Mouse (Mus musculus) hindbrain, embryonic 13.5 days (tissue): ENCODE results near the gene Lxn. TPM values are rescaled to one million over a fixed set of nuclear protein-coding genes. Genes with fewer than 3 reads are reported as not detected.

Source experiments
- ATAC-seq: fragments of 200-750 bp; cut with Nextera tagmentation; 2 replicates; pipeline ENCODE4 v1.8.0; 2017; ENCODE audit warnings: moderate TSS enrichment; ENCODE audit not compliant: low FRiP score
- H3K27ac ChIP-seq: fragments of 300-500 bp; sonication (generic); 2 replicates; pipeline ENCODE4 v1.5.1; 2015; ENCODE audit warnings: inconsistent platforms, mild to moderate bottlenecking, moderate library complexity
- H3K27me3 ChIP-seq: fragments of 300-500 bp; sonication (generic); 2 replicates; pipeline ENCODE4 v1.6.1; 2015; ENCODE audit warnings: mild to moderate bottlenecking, inconsistent platforms
- H3K36me3 ChIP-seq: fragments of 300-500 bp; sonication (generic); 2 replicates; pipeline ENCODE4 v1.6.1; 2015; ENCODE audit warnings: mild to moderate bottlenecking, inconsistent platforms
- H3K4me1 ChIP-seq: fragments of 300-500 bp; sonication (generic); replicated peaks from 2 replicates; pipeline ENCODE4 v1.6.1; 2015; ENCODE audit warnings: inconsistent platforms
- H3K4me2 ChIP-seq: fragments of 300-500 bp; sonication (generic); 2 replicates; pipeline ENCODE4 v1.6.1; 2015; ENCODE audit warnings: inconsistent platforms, mild to moderate bottlenecking, moderate library complexity
- H3K4me3 ChIP-seq: fragments of 300-500 bp; sonication (generic); 2 replicates; pipeline ENCODE4 v1.5.1; 2015; ENCODE audit warnings: mild to moderate bottlenecking, inconsistent platforms
- H3K9ac ChIP-seq: fragments of 300-500 bp; sonication (generic); 2 replicates; pipeline ENCODE4 v1.6.1; 2015; ENCODE audit warnings: mild to moderate bottlenecking, inconsistent platforms
- H3K9me3 ChIP-seq: fragments of 300-500 bp; sonication (generic); 2 replicates; pipeline ENCODE4 v1.6.1; 2016; ENCODE audit warnings: inconsistent platforms
- WGBS: fragments of 180-500 bp; shearing (Covaris S2); methylation state at CpG from one replicate; pipeline ENCODE4 v1.1.7; 2015; 5-methylcytosine and 5-hydroxymethylcytosine counted together
- polyA plus RNA-seq: library from polyadenylated mRNA; unstranded; fragments of >200 nt; fragmentation: Nextera tagmentation; extraction: Ambion mirVana; gene quantifications from 2 replicates; pipeline ENCODE4 v1.2.1, GENCODE M21; 2015

The Lxn gene
- polyA plus RNA-seq, 1 experiment from 2014 or later = 227 TPM

DNA sequence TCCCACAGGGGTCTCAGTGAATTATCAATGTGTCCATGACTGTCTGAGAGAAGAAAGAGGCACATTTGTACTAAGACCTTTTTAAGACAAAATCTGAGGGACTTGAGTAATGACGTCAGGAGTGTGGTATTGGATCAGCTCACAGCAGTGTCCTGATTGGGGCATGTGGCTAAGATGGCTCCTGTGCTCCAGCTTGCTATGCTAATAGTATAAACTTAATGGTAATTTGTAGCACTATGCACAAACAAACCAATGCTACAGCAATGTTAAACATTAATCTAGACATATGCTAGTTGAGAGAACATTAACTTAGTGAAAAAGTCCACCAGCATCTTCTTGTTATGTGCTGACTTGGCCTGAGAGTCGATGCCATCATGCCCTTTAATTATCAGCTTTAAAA lies 21.5 kb upstream of the Lxn start:
- Histone ChIP-seq H3K27ac (no peak overlapping the region), H3K4me2 (no peak overlapping the region), H3K9me3 (no peaks in the 10 kb centered on the region), H3K4me1 (no peaks in the 10 kb centered on the region), H3K27me3 (no peaks in the 10 kb centered on the region), H3K9ac (no peak overlapping the region), H3K4me3 (no peak overlapping the region), H3K36me3 (no peaks in the 10 kb centered on the region)
- WGBS = 94% methylated on average over 2 of the region's 2 CpGs
- no peak for ATAC-seq

DNA sequence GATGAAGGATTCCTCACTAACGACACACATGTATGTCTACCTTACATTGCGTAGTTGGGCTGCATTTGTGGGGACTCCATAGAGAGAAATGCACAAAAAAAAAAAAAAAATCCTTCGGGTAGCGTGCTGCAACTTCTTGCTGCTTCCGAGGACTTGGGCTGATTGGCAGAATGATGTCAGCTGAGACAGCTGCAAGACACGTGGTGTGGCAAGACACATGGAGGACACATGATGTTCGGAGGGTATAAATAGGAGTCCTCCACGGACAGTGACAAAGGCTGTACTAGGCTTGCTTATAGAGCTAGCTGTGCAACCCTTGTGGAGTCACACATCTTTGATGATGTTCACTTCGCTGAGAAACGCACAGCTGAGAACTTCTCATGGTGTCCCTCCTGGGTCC lies 18.7 kb upstream of the Lxn start:
- Histone ChIP-seq H3K27ac (no peak overlapping the region), H3K27me3 (no peaks in the 10 kb centered on the region), H3K4me1 (no peaks in the 10 kb centered on the region), H3K4me3 (no peak overlapping the region), H3K36me3 (peaks cover 9% of the 10 kb centered on the region; the same call in 1 of the 2 replicates), H3K4me2 (no peak overlapping the region), H3K9me3 (no peaks in the 10 kb centered on the region), H3K9ac (no peak overlapping the region)
- 94% methylated on average over 10 of the region's 10 CpGs for WGBS
- ATAC-seq = no peak

DNA sequence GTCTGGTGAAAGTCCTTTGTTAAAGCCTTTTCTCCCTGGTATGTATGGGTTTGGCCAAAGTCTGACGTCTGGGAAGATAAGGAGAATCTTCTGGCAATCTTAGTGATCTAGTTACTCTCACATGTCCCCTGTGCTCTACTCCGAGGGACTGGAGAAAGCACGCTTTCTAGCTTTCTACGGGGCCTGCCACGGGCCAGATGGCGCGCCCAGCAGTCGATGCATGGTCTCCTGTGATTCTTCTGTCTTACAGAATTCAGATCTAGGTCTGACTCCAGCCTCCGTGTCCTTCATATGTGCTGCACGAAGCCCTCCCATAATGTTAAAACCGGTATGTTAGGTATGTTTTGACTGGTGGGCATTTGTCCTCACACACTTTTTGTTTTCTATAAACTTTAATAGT lies 16.1 kb upstream of the Lxn start:
- peaks cover 29% of the 10 kb centered on the region for H3K36me3 ChIP-seq
- no peak overlapping the region for H3K27ac ChIP-seq
- no peaks in the 10 kb centered on the region for H3K27me3 ChIP-seq
- H3K4me3 ChIP-seq = no peak overlapping the region
- no peak for ATAC-seq
- no peaks in the 10 kb centered on the region for H3K9me3 ChIP-seq
- no peak overlapping the region for H3K9ac ChIP-seq
- no peaks in the 10 kb centered on the region for H3K4me1 ChIP-seq
- no peak overlapping the region for H3K4me2 ChIP-seq
- WGBS = 93% methylated on average over 11 of the region's 11 CpGs

DNA sequence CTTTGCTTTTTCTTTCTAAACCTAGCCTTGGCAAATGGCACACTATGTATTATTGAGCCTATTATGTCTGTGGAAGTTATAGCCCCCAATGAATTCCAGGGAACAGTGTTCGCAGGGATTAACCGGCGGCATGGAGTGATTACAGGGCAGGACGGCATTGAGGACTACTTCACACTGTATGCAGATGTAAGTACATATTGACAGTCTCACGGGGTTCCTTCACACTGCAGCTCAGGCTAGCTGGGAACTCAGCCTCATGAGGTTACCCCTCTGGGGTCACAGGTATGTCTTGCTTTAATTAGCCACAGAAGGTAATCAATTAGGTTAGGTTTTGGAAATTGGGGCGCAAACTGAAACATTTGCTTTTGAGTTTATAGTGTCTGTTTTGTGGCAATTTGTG lies 9.7 kb upstream of the Lxn start:
- Histone ChIP-seq H3K9ac (no peak overlapping the region), H3K4me2 (no peak overlapping the region), H3K27ac (no peak overlapping the region), H3K4me1 (no peaks in the 10 kb centered on the region), H3K36me3 (peaks cover 35% of the 10 kb centered on the region), H3K4me3 (no peak overlapping the region), H3K27me3 (no peaks in the 10 kb centered on the region), H3K9me3 (no peaks in the 10 kb centered on the region)
- ATAC-seq = no peak
- WGBS = 88% methylated on average over 6 of the region's 6 CpGs

DNA sequence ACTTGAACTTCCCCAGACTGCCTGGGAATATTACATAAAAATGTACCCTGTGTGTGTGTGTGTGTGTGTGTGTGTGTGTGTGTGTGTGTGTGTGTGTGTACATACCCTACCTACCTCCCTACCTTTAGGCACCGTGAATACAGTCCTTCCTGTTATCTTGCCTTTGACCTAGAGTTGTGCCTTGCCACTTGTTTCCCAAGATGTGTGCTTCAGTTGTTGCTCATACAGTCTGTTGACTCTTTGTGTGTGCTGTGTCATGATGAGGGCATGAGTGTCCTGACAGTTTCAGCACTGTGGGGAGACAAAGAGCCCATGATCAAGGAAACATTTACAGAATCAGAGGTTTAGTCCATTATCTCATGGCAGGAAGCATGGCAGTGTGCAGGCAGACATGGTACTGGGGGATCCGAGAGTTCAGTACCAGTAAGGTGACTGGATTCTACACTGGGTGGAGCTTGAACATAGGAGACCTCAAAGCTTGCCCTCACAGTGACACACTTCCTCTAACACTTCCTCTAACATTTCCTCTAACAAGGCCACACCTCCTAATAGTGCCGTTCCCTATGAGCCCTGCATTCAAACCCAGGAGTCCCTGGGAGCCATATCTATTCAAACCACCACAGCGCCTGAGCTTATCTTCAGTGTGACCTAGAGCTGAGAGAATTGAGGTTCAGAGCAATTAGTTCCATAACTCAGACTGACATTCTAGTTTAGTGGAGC lies 7.8 kb upstream of the Lxn start:
- Histone ChIP-seq H3K4me2 (no peak overlapping the region), H3K4me1 (no peaks in the 10 kb centered on the region), H3K9me3 (no peaks in the 10 kb centered on the region), H3K27me3 (no peaks in the 10 kb centered on the region), H3K36me3 (peaks cover 43% of the 10 kb centered on the region), H3K9ac (no peak overlapping the region), H3K4me3 (no peak overlapping the region), H3K27ac (no peak overlapping the region)
- ATAC-seq = no peak
- 90% methylated on average over 4 of the region's 4 CpGs for WGBS

DNA sequence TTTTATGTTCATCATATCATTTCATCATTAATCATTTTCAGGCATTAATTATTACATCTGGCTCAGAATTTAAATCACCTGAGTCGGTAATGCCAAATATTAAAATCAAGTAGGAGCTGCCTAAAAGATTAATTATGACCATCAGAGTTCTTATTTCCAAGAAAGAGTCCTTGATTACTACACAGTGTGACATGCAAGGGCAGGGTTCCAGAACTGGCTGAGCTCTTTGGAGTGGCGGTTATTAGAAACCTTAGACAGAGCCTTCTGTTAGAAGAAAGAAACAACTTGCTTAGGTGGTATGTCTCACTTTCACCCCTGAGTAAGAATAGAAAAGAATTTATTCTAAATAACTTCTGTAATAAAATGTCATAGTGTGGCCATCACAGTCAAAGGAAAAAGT lies 3.6 kb upstream of the Lxn start:
- no peak for ATAC-seq

DNA sequence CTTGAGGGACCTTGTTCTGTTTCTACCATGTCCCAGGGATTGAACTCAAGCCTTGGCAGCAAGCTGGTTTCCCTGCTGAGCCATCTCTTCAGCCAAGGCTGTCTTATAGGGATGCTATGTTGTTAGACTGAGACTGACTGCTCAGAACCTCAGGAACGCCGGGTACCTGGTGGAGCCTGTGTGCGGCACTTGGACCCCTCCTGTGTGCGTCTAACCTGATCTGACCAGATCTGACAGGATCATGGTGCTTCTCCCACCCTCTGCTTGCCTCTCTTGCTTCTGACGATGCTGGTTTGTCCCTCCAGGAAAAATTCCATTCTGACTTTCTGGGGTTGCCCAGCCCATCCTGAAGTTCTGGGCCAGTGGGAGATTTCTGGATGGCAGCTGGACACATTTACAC lies 2.9 kb upstream of the Lxn start:
- 96% methylated on average over 5 of the region's 5 CpGs for WGBS
- H3K27ac ChIP-seq = no peak overlapping the region
- no peak overlapping the region for H3K4me2 ChIP-seq
- H3K36me3 ChIP-seq = peaks cover 20% of the 10 kb centered on the region
- no peak for ATAC-seq
- H3K27me3 ChIP-seq = no peaks in the 10 kb centered on the region
- H3K4me3 ChIP-seq = no peak overlapping the region
- no peak overlapping the region for H3K9ac ChIP-seq
- peaks cover 19% of the 10 kb centered on the region for H3K4me1 ChIP-seq
- H3K9me3 ChIP-seq = no peaks in the 10 kb centered on the region

More for the DNA sequence above, 3.6 kb upstream of the Lxn start:
- Histone ChIP-seq H3K36me3 (peaks cover 20% of the 10 kb centered on the region), H3K27me3 (no peaks in the 10 kb centered on the region), H3K9ac (no peak overlapping the region), H3K27ac (no peak overlapping the region), H3K4me3 (no peak overlapping the region), H3K4me1 (peaks cover 16% of the 10 kb centered on the region), H3K4me2 (no peak overlapping the region), H3K9me3 (no peaks in the 10 kb centered on the region)
- WGBS = 86% methylated on average over 2 of the region's 2 CpGs

DNA sequence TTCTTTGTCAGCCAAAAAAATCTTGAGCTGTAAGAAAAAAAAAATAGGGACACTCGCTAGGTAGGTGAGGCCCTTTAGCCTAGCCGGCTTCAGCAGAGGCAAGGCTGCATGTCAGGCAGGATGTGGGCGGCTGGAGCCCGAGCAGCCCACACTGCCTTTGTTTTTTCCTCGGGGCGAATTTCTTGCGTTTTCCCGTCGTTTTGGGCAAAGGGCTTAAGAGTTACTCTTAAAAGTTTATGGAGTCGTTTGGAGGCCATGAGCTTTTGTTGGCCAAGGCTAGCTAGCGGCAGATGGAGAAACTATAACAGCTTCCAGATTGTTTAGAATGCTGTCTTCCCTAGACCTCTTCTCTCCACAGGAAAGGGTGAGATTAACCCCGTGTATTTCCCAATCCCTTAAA lies 725 bp downstream of the Lxn start:
- Histone ChIP-seq H3K36me3 (peaks cover 29% of the 10 kb centered on the region), H3K4me3 (peak overlapping the region; percentile 63), H3K27me3 (no peaks in the 10 kb centered on the region), H3K4me2 (peak overlapping the region; percentile 86), H3K9me3 (no peaks in the 10 kb centered on the region), H3K27ac (peak overlapping the region; percentile 83), H3K9ac (peak overlapping the region; percentile 86), H3K4me1 (peaks cover 27% of the 10 kb centered on the region)
- ATAC-seq = no peak
- 4% methylated on average over 12 of the region's 12 CpGs for WGBS

DNA sequence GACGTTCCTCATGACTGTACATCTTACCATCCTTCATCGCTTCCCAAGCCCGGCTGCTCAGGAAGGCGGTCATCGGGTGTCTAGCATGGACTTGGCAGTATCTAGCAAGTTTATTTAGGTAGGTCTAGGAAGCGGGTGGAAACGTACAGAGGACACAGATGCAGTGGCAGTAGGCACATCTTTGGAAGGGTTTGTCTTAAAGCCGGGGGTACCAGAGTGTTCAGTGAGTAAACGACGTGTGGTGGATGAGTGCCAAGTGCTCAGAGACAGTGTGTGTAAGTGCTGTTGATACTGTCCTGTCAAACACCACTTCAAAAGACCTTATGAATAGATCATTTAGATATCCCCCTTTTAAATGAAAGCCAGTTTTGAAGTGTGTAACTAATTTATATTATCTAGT lies 1.1 kb downstream of the Lxn start:
- H3K27me3 ChIP-seq = no peaks in the 10 kb centered on the region
- H3K4me3 ChIP-seq = peak overlapping the region; percentile 63
- ATAC-seq = no peak
- no peaks in the 10 kb centered on the region for H3K9me3 ChIP-seq
- WGBS = 51% methylated on average over 10 of the region's 10 CpGs
- peaks cover 27% of the 10 kb centered on the region for H3K4me1 ChIP-seq
- peak overlapping the region; percentile 86 for H3K9ac ChIP-seq
- peaks cover 29% of the 10 kb centered on the region for H3K36me3 ChIP-seq
- peak overlapping the region; percentile 48; the same call in 1 of the 2 replicates for H3K27ac ChIP-seq
- H3K4me2 ChIP-seq = peak overlapping the region; percentile 86

DNA sequence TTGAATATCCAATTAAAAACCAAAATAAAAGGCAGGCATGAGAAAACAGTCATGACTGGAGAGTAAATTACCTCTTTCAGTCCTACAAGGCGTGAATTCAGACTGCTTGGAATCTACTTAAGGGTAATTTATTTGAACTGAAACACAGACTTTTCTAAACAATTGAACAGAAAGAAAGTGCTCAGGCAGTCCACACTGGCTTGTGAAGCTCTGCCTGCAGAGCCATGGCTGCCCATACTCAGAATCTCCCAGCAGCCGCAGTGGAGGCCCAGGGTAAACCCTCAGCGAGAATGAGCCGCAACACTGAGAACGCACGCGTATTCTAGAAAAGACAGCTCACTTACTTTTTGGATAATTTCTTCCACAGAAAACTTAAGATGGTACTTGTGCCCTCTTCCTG lies 1.7 kb downstream of the Lxn start:
- WGBS = 75% methylated on average over 7 of the region's 7 CpGs
- H3K9me3 ChIP-seq = no peaks in the 10 kb centered on the region
- peak overlapping the region; percentile 86 for H3K9ac ChIP-seq
- no peak for ATAC-seq
- no peaks in the 10 kb centered on the region for H3K27me3 ChIP-seq
- H3K4me3 ChIP-seq = peak overlapping the region; percentile 63
- peak overlapping the region; percentile 48; the same call in 1 of the 2 replicates for H3K27ac ChIP-seq
- H3K4me2 ChIP-seq = peak overlapping the region; percentile 86
- peaks cover 27% of the 10 kb centered on the region for H3K4me1 ChIP-seq
- peaks cover 33% of the 10 kb centered on the region for H3K36me3 ChIP-seq

DNA sequence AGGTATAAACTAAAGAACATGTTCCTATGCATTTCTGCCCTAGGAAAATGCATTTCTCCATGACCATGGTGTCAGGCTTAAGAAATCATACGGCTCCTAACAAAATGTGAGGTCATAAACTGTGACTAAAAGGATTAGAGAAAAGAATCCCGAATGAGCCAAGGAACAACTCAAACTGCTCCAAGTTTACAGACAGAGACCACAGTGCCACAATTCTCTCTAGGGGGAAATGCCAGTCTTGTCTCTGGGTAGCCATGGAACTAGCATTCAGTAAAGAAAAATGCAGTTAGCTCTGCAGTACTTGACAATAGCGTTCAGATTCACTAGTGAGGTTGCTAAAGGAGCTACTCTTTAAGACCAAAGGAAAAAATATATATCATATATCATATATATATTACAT lies 3.8 kb downstream of the Lxn start:
- H3K9me3 ChIP-seq = no peaks in the 10 kb centered on the region
- ATAC-seq = no peak
- 56% methylated on average over 3 of the region's 3 CpGs for WGBS

DNA sequence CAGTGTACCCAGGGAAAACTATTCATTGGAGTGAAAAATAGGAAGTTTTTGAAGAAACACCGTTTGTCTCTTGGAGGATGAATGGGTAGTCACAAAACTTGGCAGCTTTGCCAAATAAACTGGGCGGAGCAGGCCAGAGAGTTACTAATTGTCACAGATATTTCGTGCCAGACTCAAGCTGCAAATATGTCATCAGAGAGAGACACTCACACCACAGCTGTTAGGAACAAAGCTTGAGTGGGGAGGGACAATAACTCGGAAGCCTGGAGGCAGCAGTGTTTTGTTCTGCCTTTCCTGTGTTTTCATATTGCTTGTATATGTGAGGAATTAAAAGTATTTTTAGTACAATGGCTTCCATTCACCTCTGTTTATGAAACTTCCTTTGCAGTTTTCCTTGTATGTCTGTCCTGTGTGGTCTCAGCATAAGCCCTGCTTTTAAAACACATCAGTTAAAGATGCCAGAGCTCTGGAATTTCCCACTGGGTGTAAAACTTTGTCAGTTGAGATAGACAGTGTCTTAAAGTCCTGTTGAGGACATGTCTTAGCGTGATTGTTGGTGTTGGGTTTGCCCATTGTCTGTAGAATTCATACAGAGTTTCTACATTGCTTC lies 13.0 kb downstream of the Lxn start:
- no peak for ATAC-seq
- no peak overlapping the region for H3K4me3 ChIP-seq
- H3K4me2 ChIP-seq = no peak overlapping the region
- H3K9me3 ChIP-seq = no peaks in the 10 kb centered on the region
- no peak overlapping the region for H3K27ac ChIP-seq
- peaks cover 76% of the 10 kb centered on the region for H3K36me3 ChIP-seq
- WGBS = 84% methylated on average over 5 of the region's 5 CpGs
- no peak overlapping the region for H3K9ac ChIP-seq
- H3K27me3 ChIP-seq = no peaks in the 10 kb centered on the region
- H3K4me1 ChIP-seq = no peaks in the 10 kb centered on the region

More for the DNA sequence above, 3.8 kb downstream of the Lxn start:
- Histone ChIP-seq H3K4me2 (no peak overlapping the region), H3K36me3 (peaks cover 51% of the 10 kb centered on the region), H3K4me3 (no peak overlapping the region), H3K9ac (no peak overlapping the region), H3K4me1 (peaks cover 27% of the 10 kb centered on the region), H3K27ac (peak overlapping the region; percentile 64; the same call in 1 of the 2 replicates), H3K27me3 (no peaks in the 10 kb centered on the region)

DNA sequence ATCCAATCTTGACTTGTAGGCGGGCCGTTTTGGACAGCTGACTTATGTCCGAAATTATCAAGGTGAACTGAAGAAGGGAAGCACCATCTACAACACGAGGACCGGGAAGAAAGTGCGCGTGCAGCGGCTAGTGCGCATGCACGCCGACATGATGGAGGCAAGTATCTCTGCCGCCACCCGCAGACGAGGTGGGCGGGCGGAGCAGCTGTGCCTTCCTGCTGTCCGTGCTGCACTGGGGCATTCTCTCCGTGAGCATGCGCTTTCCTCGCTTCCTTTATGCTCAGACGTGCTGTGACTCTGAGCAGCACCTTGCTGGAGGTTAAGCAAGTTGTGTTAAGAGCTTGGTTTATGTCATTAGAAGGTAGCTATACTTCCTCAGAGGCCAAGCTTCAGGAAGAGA lies 14.1 kb downstream of the Lxn start:
- Histone ChIP-seq H3K27ac (no peak overlapping the region), H3K36me3 (peaks cover 75% of the 10 kb centered on the region)

More for the DNA sequence above, 14.1 kb downstream of the Lxn start:
- ATAC-seq = no peak
- Histone ChIP-seq H3K27me3 (no peaks in the 10 kb centered on the region), H3K4me3 (no peak overlapping the region), H3K9me3 (no peaks in the 10 kb centered on the region), H3K9ac (no peak overlapping the region), H3K4me2 (no peak overlapping the region), H3K4me1 (no peaks in the 10 kb centered on the region)
- 94% methylated on average over 21 of the region's 21 CpGs for WGBS
